Mouse (Mus musculus) forebrain, embryonic 16.5 days (tissue): ENCODE results near the gene D11Wsu47e. TPM values are rescaled to one million over a fixed set of nuclear protein-coding genes. Genes with fewer than 3 reads are reported as not detected.

Source experiments
- ATAC-seq: fragments of 200-750 bp; cut with Nextera tagmentation; 2 replicates; pipeline ENCODE4 v1.8.0; 2017; ENCODE audit warnings: mild to moderate bottlenecking, moderate library complexity
- H3K27ac ChIP-seq: fragments of 300-500 bp; sonication (generic); 2 replicates; pipeline ENCODE4 v1.5.1; 2014; ENCODE audit warnings: low read length, control low read depth
- H3K27me3 ChIP-seq: fragments of 300-500 bp; sonication (generic); replicated peaks from 2 replicates; pipeline ENCODE4 v1.6.1; 2014; ENCODE audit warnings: low read length; ENCODE audit not compliant: control insufficient read depth, insufficient read depth
- H3K36me3 ChIP-seq: fragments of 300-500 bp; sonication (generic); 2 replicates; pipeline ENCODE4 v1.6.1; 2014; ENCODE audit not compliant: control insufficient read depth, insufficient read depth
- H3K4me1 ChIP-seq: fragments of 300-500 bp; sonication (generic); replicated peaks from 2 replicates; pipeline ENCODE4 v1.6.1; 2014; ENCODE audit warnings: low read length; ENCODE audit not compliant: control insufficient read depth, insufficient read depth
- H3K4me2 ChIP-seq: fragments of 300-500 bp; sonication (generic); 2 replicates; pipeline ENCODE4 v1.6.1; 2014; ENCODE audit warnings: mild to moderate bottlenecking, low read length, control low read depth
- H3K4me3 ChIP-seq: fragments of 300-500 bp; sonication (generic); replicated peaks from 2 replicates; pipeline ENCODE4 v1.5.1; 2014; ENCODE audit warnings: mild to moderate bottlenecking, low read length, control low read depth
- H3K9ac ChIP-seq: fragments of 300-500 bp; sonication (generic); replicated peaks from 2 replicates; pipeline ENCODE4 v1.6.1; 2014; ENCODE audit warnings: low read depth, low read length, control low read depth
- H3K9me3 ChIP-seq: fragments of 300-500 bp; sonication (generic); 2 replicates; pipeline ENCODE4 v1.6.1; 2016; ENCODE audit warnings: low read length; ENCODE audit not compliant: control insufficient read depth
- WGBS: fragments of 180-500 bp; shearing (Covaris S2); extraction: QIAGEN DNeasy Blood & Tissue Kit; methylation state at CpG from one replicate; pipeline ENCODE4 v1.1.7; 2014; 5-methylcytosine and 5-hydroxymethylcytosine counted together
- polyA plus RNA-seq: library from polyadenylated mRNA; unstranded; fragments of >200 nt; fragmentation: Nextera tagmentation; extraction: Ambion mirVana; gene quantifications from 2 replicates; pipeline ENCODE4 v1.2.1, GENCODE M21; 2015

The D11Wsu47e gene
- polyA plus RNA-seq: 24.4 and 26.1 TPM in 2 replicates

GRCm38 (mm10) chr11:113683957-113684706, at the start of gene D11Wsu47e, which contains the start of gene Fam104a:
TSS of gene D11Wsu47e (plus strand) at chr11:113684412.
TSS of gene Fam104a (minus strand) at chr11:113684155.
- no peaks in the 10 kb centered on the region for H3K9me3 ChIP-seq
- no peaks in the 10 kb centered on the region for H3K27me3 ChIP-seq
- peaks cover 12% of the 10 kb centered on the region for H3K36me3 ChIP-seq
- H3K9ac ChIP-seq: peak within 1 kb of the TSS; percentile 83
- peak within 1 kb of the TSS; percentile 91 for H3K27ac ChIP-seq
- peak; percentile 97 for ATAC-seq
- peaks cover 41% of the 10 kb centered on the region for H3K4me1 ChIP-seq
- peak within 1 kb of the TSS; percentile 85 for H3K4me3 ChIP-seq
- 0% methylated on average over 73 of the region's 73 CpGs for WGBS
- peak within 1 kb of the TSS; percentile 94 for H3K4me2 ChIP-seq

DNA sequence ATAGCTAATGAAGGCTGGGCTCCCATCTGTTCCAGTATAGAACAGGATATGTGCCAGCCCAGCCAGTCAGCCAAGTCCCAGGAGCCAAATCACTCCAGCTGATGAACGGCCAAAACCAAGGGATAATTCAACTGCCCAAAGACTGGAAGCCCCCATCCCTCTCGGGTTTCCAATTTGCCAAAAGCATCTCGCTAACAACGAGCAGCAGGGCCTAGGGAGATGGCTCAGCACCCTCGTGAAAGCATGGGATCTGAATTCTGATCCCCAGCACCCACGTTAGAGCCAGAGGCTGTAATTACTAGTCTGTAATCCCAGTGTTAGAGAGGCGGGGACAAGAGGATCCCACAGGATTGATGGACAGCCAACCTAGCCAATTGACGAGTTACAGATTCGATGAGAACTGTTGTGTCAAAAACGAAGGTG, 49.5 kb upstream of the D11Wsu47e start:
- Histone ChIP-seq H3K4me3 (no peak overlapping the region), H3K4me1 (no peaks in the 10 kb centered on the region; the same call in 1 of the 2 replicates), H3K27ac (no peak overlapping the region), H3K9ac (no peak overlapping the region), H3K4me2 (no peak overlapping the region), H3K27me3 (no peaks in the 10 kb centered on the region), H3K9me3 (no peaks in the 10 kb centered on the region), H3K36me3 (no peaks in the 10 kb centered on the region)
- ATAC-seq: peak; percentile 68
- 55% methylated on average over 10 of the region's 10 CpGs for WGBS

- ATAC-seq: no peak
- H3K27me3 ChIP-seq: no peaks in the 10 kb centered on the region
- no peaks in the 10 kb centered on the region for H3K9me3 ChIP-seq
- H3K4me1 ChIP-seq: no peaks in the 10 kb centered on the region
- no peak overlapping the region for H3K4me2 ChIP-seq
- H3K4me3 ChIP-seq: no peak overlapping the region
- no peak overlapping the region for H3K27ac ChIP-seq
- WGBS: 89% methylated on average over 12 of the region's 12 CpGs
- no peak overlapping the region for H3K9ac ChIP-seq
- H3K36me3 ChIP-seq: no peaks in the 10 kb centered on the region
Observed at GRCm38 (mm10) chr11:113638680-113639079, 45.5 kb upstream of the D11Wsu47e start.

DNA sequence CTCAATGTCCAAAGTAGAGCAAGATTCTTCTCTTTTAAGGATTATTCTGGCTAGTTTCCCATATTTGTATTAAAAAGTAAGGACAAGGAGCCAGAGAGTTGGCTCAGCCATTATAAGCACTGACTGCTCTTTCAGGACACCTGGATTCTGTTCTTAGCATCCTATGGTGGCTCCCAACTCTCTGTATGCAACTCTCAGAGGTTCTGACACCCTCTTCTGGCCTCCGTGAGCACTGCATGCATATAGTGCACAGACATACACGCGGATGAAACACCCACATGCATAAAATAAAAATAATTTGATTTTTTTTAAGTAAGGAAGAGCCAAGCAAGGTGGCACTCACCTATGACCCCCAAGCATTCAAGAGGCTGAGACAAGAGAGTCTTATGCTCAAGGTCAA, 39.0 kb upstream of the D11Wsu47e start:
- Histone ChIP-seq H3K36me3 (no peaks in the 10 kb centered on the region), H3K4me2 (no peak overlapping the region), H3K9me3 (no peaks in the 10 kb centered on the region), H3K27ac (no peak overlapping the region), H3K4me3 (no peak overlapping the region), H3K9ac (no peak overlapping the region), H3K4me1 (peaks cover 14% of the 10 kb centered on the region), H3K27me3 (no peaks in the 10 kb centered on the region)
- no peak for ATAC-seq
- 83% methylated on average over 3 of the region's 3 CpGs for WGBS

DNA sequence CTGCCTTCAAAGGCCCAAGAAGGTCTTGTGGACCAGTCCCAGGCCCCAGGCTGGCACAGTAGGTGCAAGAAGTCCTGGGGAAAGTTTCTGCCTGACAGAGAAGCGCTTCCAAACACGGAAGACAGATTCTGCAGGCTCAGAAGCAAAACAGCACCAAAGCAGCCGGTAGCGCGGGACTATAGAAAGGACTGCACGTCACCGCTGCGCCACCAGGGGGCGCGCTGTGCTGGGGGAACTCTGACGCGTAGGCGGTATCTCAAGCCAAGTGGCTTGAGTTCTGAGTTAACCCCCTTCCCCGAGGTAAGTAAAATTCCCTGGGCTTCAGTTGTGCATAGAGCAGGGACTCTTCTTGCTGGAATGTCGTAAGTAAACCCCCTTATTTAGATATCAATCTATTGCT, 36.1 kb upstream of the D11Wsu47e start:
- no peak for ATAC-seq
- H3K9ac ChIP-seq: no peak overlapping the region; the same call in 1 of the 2 replicates
- WGBS: 2% methylated on average over 15 of the region's 15 CpGs

DNA sequence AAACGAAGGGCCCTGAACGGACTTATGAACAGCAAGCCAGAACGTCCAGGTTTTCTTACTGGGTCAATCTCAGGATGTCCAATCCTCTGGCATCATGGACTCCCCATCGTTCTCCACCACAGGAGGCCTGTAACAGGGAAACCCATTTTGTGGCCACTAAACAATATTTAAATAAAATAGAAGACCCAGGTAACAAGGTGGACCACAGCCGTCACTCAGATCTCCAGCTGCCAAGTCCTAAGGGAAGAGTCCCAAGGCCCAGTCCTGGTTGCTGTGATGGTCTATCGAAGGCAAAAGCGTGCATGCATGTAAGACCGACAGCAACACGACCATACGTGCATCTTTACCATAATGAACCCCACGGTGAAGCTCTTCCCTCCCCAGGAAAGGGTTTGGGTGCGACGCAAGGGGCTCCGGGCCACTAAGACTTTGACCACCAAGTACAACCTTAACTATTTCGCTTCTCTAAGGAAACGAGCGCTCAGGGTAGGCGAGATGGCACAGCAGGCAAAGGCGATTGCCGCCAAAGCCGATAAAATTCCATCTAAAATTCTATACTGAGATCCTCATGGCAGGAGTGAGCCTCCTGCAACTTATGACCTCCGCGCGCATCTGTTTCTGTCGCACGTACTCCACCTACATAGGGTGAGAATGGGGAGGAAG, 35.4 kb upstream of the D11Wsu47e start, which contains the start of gene Cog1:
Cog1 (plus strand) TSS at position 480 of the 663 bp plus-strand sequence.
- peaks cover 15% of the 10 kb centered on the region for H3K36me3 ChIP-seq
- H3K27me3 ChIP-seq: no peaks in the 10 kb centered on the region
- H3K9ac ChIP-seq: peak within 1 kb of the TSS; percentile 95
- H3K4me2 ChIP-seq: peak within 1 kb of the TSS; percentile 67
- H3K4me1 ChIP-seq: peaks cover 22% of the 10 kb centered on the region
- peak within 1 kb of the TSS; percentile 88 for H3K27ac ChIP-seq
- no peaks in the 10 kb centered on the region for H3K9me3 ChIP-seq
- no peak for ATAC-seq
- peak within 1 kb of the TSS; percentile 82 for H3K4me3 ChIP-seq
- 45% methylated on average over 26 of the region's 26 CpGs for WGBS

More for the DNA sequence above, 36.1 kb upstream of the D11Wsu47e start:
- no peaks in the 10 kb centered on the region for H3K9me3 ChIP-seq
- no peak overlapping the region for H3K4me3 ChIP-seq
- peaks cover 9% of the 10 kb centered on the region for H3K36me3 ChIP-seq
- no peak overlapping the region for H3K27ac ChIP-seq
- H3K4me1 ChIP-seq: peaks cover 22% of the 10 kb centered on the region
- no peak overlapping the region; the same call in 1 of the 2 replicates for H3K4me2 ChIP-seq
- H3K27me3 ChIP-seq: no peaks in the 10 kb centered on the region

DNA sequence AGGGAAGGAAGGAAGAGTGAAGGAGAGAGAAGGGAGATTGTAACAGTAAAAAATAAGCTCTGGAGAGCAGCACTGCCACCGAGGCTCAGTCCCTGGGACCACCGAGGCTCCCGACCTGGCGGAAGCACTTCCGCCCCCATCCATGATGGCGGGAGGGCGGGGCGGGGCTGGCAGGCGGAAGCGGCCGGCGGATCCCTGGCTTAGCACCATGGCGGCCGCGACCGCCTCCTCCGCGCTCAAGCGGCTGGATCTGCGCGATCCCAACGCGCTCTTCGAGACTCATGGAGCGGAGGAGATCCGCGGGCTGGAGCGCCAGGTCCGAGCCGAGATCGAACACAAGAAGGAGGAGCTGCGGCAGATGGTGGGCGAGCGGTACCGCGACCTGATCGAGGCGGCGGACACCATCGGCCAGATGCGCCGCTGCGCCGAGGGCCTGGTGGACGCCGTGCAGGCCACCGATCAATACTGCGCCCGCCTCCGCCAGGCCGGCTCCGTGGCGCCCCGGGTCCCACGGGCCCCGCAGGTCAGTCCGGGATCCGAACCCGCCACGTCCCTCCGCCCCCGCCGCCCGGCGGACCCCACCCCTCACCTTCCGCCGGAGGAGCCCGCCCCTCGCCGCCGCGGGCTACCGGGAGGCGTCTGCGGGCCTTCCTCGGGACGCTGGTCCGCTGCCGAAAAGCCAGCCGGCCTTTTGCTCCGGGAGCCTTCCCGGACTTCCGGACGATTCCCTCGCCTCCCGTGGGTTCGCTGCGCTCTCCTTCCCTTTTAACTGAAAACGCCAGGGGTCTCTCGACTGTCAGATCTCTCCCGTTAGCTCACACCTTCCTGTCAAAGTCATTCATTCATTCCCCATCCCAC, 34.6 kb upstream of the D11Wsu47e start, which contains the start of gene Slc39a11:
Slc39a11 (minus strand) TSS at position 727 of the 858 bp plus-strand sequence.
- Histone ChIP-seq H3K27me3 (no peaks in the 10 kb centered on the region), H3K4me3 (peak within 1 kb of the TSS; percentile 82), H3K4me2 (peak within 1 kb of the TSS; percentile 67), H3K36me3 (peaks cover 23% of the 10 kb centered on the region), H3K9ac (peak within 1 kb of the TSS; percentile 95), H3K27ac (peak within 1 kb of the TSS; percentile 88), H3K9me3 (no peaks in the 10 kb centered on the region), H3K4me1 (peaks cover 24% of the 10 kb centered on the region)
- ATAC-seq: peak; percentile 81
- WGBS: under 1% methylated on average over 53 of the region's 91 CpGs

- WGBS: 76% methylated on average over 22 of the region's 22 CpGs
- Histone ChIP-seq H3K9me3 (no peaks in the 10 kb centered on the region), H3K4me1 (peaks cover 29% of the 10 kb centered on the region), H3K9ac (no peak overlapping the region), H3K4me3 (no peak overlapping the region), H3K36me3 (peaks cover 26% of the 10 kb centered on the region), H3K27me3 (no peaks in the 10 kb centered on the region), H3K27ac (peak overlapping the region; percentile 49; the same call in 1 of the 2 replicates), H3K4me2 (peak overlapping the region; percentile 12; the same call in 1 of the 2 replicates)
- no peak for ATAC-seq
Observed at GRCm38 (mm10) chr11:113651206-113651906, 32.9 kb upstream of the D11Wsu47e start.
